Mouse (Mus musculus): ENCODE data around the gene Lgals9.

- no peak for TF ChIP-seq CTCF (IDR thresholded peaks at IDR 0.05; ENCODE audit: insufficient read depth, low read depth, low read length)
- no peak for TF ChIP-seq POLR2A (IDR thresholded peaks at IDR 0.05; ENCODE audit: insufficient read depth, low read depth, low read length)
These were observed 17.8 kb upstream of the Lgals9 start for GRCm38 (mm10) chr11:79002551-79002951.

Data from olfactory bulb, adult 2 months (tissue).